In the genomic region with DNA sequence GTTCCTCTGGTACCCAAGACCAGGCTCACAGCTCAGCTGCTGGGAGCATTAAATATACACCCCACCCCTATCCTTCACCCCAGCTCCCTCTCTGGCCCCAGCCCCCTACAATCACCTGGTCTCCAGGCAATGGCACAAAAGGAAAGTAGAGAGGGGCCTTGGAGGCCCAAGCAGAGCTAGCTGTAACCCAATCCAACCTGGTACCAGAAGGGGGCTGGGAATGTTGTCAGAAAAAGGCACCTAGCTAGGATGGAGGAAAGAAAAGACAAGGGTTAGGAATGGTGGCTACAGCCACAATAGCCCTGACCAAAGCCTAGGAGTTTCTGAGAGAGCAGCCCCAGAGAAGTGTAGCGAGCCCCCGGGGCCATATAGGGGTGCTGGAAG, we compare ENCODE assay signal across 9 mouse cellular contexts. TPM values are rescaled to one million over a fixed set of nuclear protein-coding genes. Genes with fewer than 3 reads are reported as not detected.
DNase-seq lines count a peak whose midpoint lies in the region; ATAC-seq lines count a peak whose summit lies in the region.
"Had no signal": no experiment of that assay in that cellular context is flagged by ENCODE, and none has a peak within 500 bp of the region (broad histone marks: within the 10 kb centered on the region; RNA-seq: fewer than 3 reads in every experiment).

No protein-coding gene starts in this region.

- ATAC-seq in heart, embryonic 12.5 days (ENCODE audit: insufficient number of reproducible peaks, low FRiP score): no peak
- no peak for ATAC-seq in hindbrain, embryonic 11.5 days (ENCODE audit: low FRiP score)
- no peak for ATAC-seq in midbrain, embryonic 12.5 days (ENCODE audit: low FRiP score, low read depth)

- peak overlapping the region; percentile 90; the same call in 1 of the 2 replicates for H3K27ac ChIP-seq in heart, embryonic 12.5 days (ENCODE audit: poor library complexity, severe bottlenecking)
- H3K27ac ChIP-seq in brown adipose tissue, adult 24 weeks (replicated peaks; ENCODE audit: low read depth, low read length): peak overlapping the region; percentile 79
- H3K27ac ChIP-seq in hindbrain, embryonic 11.5 days (ENCODE audit: low read depth, low read length): peak overlapping the region; percentile 96; the same call in 1 of the 2 replicates
- peak overlapping the region; percentile 98 for H3K27ac ChIP-seq in midbrain, embryonic 12.5 days (replicated peaks)

- DNase-seq in heart, adult 8-10 months (ENCODE audit: low spot score): no peak
- no peak for DNase-seq in hindbrain, embryonic 11.5 days (ENCODE audit: low spot score)
- DNase-seq in thymus, postnatal 0 days (ENCODE audit: low spot score): no peak
- no peak for DNase-seq in right cerebral cortex, adult 18-20 months
- no peak for DNase-seq in testis, postnatal 10 days (ENCODE audit: low spot score)

- H3K4me1 ChIP-seq in heart, embryonic 12.5 days (replicated peaks): peaks cover 38% of the 10 kb centered on the region
- H3K4me1 ChIP-seq in brown adipose tissue, adult 24 weeks (ENCODE audit: control insufficient read depth, insufficient read depth, insufficient read length, low read length): peaks cover 11% of the 10 kb centered on the region
- peaks cover 7% of the 10 kb centered on the region for H3K4me1 ChIP-seq in hindbrain, embryonic 11.5 days (replicated peaks; ENCODE audit: control insufficient read depth, insufficient read depth, low read length)
- peaks cover 43% of the 10 kb centered on the region for H3K4me1 ChIP-seq in midbrain, embryonic 12.5 days

- peaks cover 19% of the 10 kb centered on the region; the same call in 1 of the 2 replicates for H3K27me3 ChIP-seq in heart, embryonic 12.5 days (replicated peaks)
- peaks cover 2% of the 10 kb centered on the region; the same call in 1 of the 2 replicates for H3K27me3 ChIP-seq in hindbrain, embryonic 11.5 days (ENCODE audit: control insufficient read depth, insufficient read depth, low read length)
- 0 out of 2 replicates have a peak, but pooled peaks cover 7% of the 10 kb centered on the region for H3K27me3 ChIP-seq in midbrain, embryonic 12.5 days

- peak overlapping the region; percentile 48 for H3K9ac ChIP-seq in heart, embryonic 12.5 days
- H3K9ac ChIP-seq in hindbrain, embryonic 11.5 days (ENCODE audit: low read depth, low read length): no peak overlapping the region
- H3K9ac ChIP-seq in midbrain, embryonic 12.5 days (replicated peaks): no peak overlapping the region

- peak overlapping the region; percentile 42 for H3K4me2 ChIP-seq in heart, embryonic 12.5 days
- H3K4me2 ChIP-seq in hindbrain, embryonic 11.5 days (replicated peaks; ENCODE audit: low read depth, low read length): peak overlapping the region; percentile 9; the same call in 1 of the 2 replicates
- H3K4me2 ChIP-seq in midbrain, embryonic 12.5 days (replicated peaks): no peak overlapping the region

- no peaks in the 10 kb centered on the region for H3K9me3 ChIP-seq in heart, embryonic 12.5 days (replicated peaks)
- H3K9me3 ChIP-seq in hindbrain, embryonic 11.5 days (ENCODE audit: control insufficient read depth, low read length): no peaks in the 10 kb centered on the region
- no peaks in the 10 kb centered on the region for H3K9me3 ChIP-seq in midbrain, embryonic 12.5 days
- H3K9me3 ChIP-seq: G1E had no signal

- no peaks in the 10 kb centered on the region for H3K36me3 ChIP-seq in heart, embryonic 12.5 days
- H3K36me3 ChIP-seq in hindbrain, embryonic 11.5 days (ENCODE audit: control insufficient read depth, insufficient read depth, low read length): no peaks in the 10 kb centered on the region
- H3K36me3 ChIP-seq in midbrain, embryonic 12.5 days: no peaks in the 10 kb centered on the region
- H3K36me3 ChIP-seq: G1E had no signal

- WGBS in heart, embryonic 12.5 days: 58% methylated on average over 2 of the region's 2 CpGs
- WGBS in hindbrain, embryonic 11.5 days: 56% methylated on average over 2 of the region's 2 CpGs
- WGBS in midbrain, embryonic 12.5 days: 73% methylated on average over 2 of the region's 2 CpGs

- H3K4me3 ChIP-seq in heart, embryonic 12.5 days: no peak overlapping the region
- no peak overlapping the region for H3K4me3 ChIP-seq in brown adipose tissue, adult 24 weeks (ENCODE audit: insufficient read depth, low read depth, low read length)
- no peak overlapping the region for H3K4me3 ChIP-seq in hindbrain, embryonic 11.5 days (ENCODE audit: low read depth, low read length)
- H3K4me3 ChIP-seq in midbrain, embryonic 12.5 days: no peak overlapping the region

RNA-seq across cellular contexts. Expression of a gene that starts 2.5 kb away (rescaled TPM):
- polyA plus RNA-seq in heart, embryonic 12.5 days (2016; fragmentation: Nextera tagmentation; extraction: Ambion mirVana): 9.5 and 10.2 TPM in 2 replicates
- total RNA-seq in heart, adult 8-10 months (2022): 10 to 100 TPM; 40.9 to 48.2 (median 45.2) TPM
- polyA plus RNA-seq in brown adipose tissue, adult 24 weeks (2012; ENCODE audit: insufficient read depth, insufficient read length, missing spikeins): 31.7 and 35.7 TPM in 2 replicates
- polyA plus RNA-seq in hindbrain, embryonic 11.5 days (2014; fragmentation: Nextera tagmentation; extraction: Ambion mirVana): 9.2 and 12.7 TPM in 2 replicates
- polyA plus RNA-seq in midbrain, embryonic 12.5 days (2016; fragmentation: Nextera tagmentation; extraction: Ambion mirVana): 15.6 and 18.0 TPM in 2 replicates
- polyA plus RNA-seq in thymus, postnatal 0 days (2015; fragmentation: Nextera tagmentation; extraction: Ambion mirVana): 4.5 and 4.7 TPM in 2 replicates

RNA-seq across cellular contexts. Expression of a gene that starts 3.0 kb away (rescaled TPM):
- polyA plus RNA-seq in heart, embryonic 12.5 days (2016; fragmentation: Nextera tagmentation; extraction: Ambion mirVana): not detected in 2 replicates
- total RNA-seq in heart, adult 8-10 months (2022): under 1 TPM in 1 of 4 experiments, not detected in 3; 0.41 TPM
- polyA plus RNA-seq in brown adipose tissue, adult 24 weeks (2012; ENCODE audit: insufficient read depth, insufficient read length, missing spikeins): not detected in 2 replicates
- not detected in 2 replicates for polyA plus RNA-seq in hindbrain, embryonic 11.5 days (2014; fragmentation: Nextera tagmentation; extraction: Ambion mirVana)
- polyA plus RNA-seq in midbrain, embryonic 12.5 days (2016; fragmentation: Nextera tagmentation; extraction: Ambion mirVana): not detected in 2 replicates
- polyA plus RNA-seq in thymus, postnatal 0 days (2015; fragmentation: Nextera tagmentation; extraction: Ambion mirVana): not detected in 2 replicates
- total RNA-seq: G1E had no signal
- polyA plus RNA-seq: G1E had no signal

RNA-seq across cellular contexts. Expression of a gene that starts 10.6 kb away (rescaled TPM):
- 6.0 and 6.4 TPM in 2 replicates for polyA plus RNA-seq in heart, embryonic 12.5 days (2016; fragmentation: Nextera tagmentation; extraction: Ambion mirVana)
- total RNA-seq in heart, adult 8-10 months (2022): 1 to 10 TPM; 3.2 to 6.1 (median 4.8) TPM
- polyA plus RNA-seq in brown adipose tissue, adult 24 weeks (2012; ENCODE audit: insufficient read depth, insufficient read length, missing spikeins): 0.63 TPM in 1 of 2 replicates, not detected in the other
- 5.9 and 7.1 TPM in 2 replicates for polyA plus RNA-seq in hindbrain, embryonic 11.5 days (2014; fragmentation: Nextera tagmentation; extraction: Ambion mirVana)
- 9.0 and 9.4 TPM in 2 replicates for polyA plus RNA-seq in midbrain, embryonic 12.5 days (2016; fragmentation: Nextera tagmentation; extraction: Ambion mirVana)
- polyA plus RNA-seq in thymus, postnatal 0 days (2015; fragmentation: Nextera tagmentation; extraction: Ambion mirVana): 3.8 TPM in 2 replicates

RNA-seq across cellular contexts. Expression of a gene that starts 17.7 kb away (rescaled TPM):
- 352 and 365 TPM in 2 replicates for polyA plus RNA-seq in heart, embryonic 12.5 days (2016; fragmentation: Nextera tagmentation; extraction: Ambion mirVana)
- total RNA-seq in heart, adult 8-10 months (2022): 100 to 1,000 TPM; 286 to 318 (median 310) TPM
- polyA plus RNA-seq in brown adipose tissue, adult 24 weeks (2012; ENCODE audit: insufficient read depth, insufficient read length, missing spikeins): 301 and 355 TPM in 2 replicates
- polyA plus RNA-seq in hindbrain, embryonic 11.5 days (2014; fragmentation: Nextera tagmentation; extraction: Ambion mirVana): 553 and 590 TPM in 2 replicates
- polyA plus RNA-seq in midbrain, embryonic 12.5 days (2016; fragmentation: Nextera tagmentation; extraction: Ambion mirVana): 523 and 554 TPM in 2 replicates
- 541 and 549 TPM in 2 replicates for polyA plus RNA-seq in thymus, postnatal 0 days (2015; fragmentation: Nextera tagmentation; extraction: Ambion mirVana)

RNA-seq across cellular contexts. Expression of a gene that starts 20.3 kb away (rescaled TPM):
- polyA plus RNA-seq in heart, embryonic 12.5 days (2016; fragmentation: Nextera tagmentation; extraction: Ambion mirVana): 4.4 and 4.9 TPM in 2 replicates
- total RNA-seq in heart, adult 8-10 months (2022): 1 to 10 TPM; 2.0 to 5.7 (median 3.1) TPM
- 13.5 and 14.1 TPM in 2 replicates for polyA plus RNA-seq in brown adipose tissue, adult 24 weeks (2012; ENCODE audit: insufficient read depth, insufficient read length, missing spikeins)
- 7.1 and 7.9 TPM in 2 replicates for polyA plus RNA-seq in hindbrain, embryonic 11.5 days (2014; fragmentation: Nextera tagmentation; extraction: Ambion mirVana)
- 5.2 and 5.6 TPM in 2 replicates for polyA plus RNA-seq in midbrain, embryonic 12.5 days (2016; fragmentation: Nextera tagmentation; extraction: Ambion mirVana)
- 157 and 167 TPM in 2 replicates for polyA plus RNA-seq in thymus, postnatal 0 days (2015; fragmentation: Nextera tagmentation; extraction: Ambion mirVana)
